Mouse (Mus musculus): ENCODE data around the gene Antxr2. TPM values are rescaled to one million over a fixed set of nuclear protein-coding genes. Genes with fewer than 3 reads are reported as not detected.

The Antxr2 gene
- total RNA-seq (2014; rRNA removed) (3.4 and 5.1 TPM in 2 replicates), polyA plus RNA-seq (2015; fragmentation: Nextera tagmentation; extraction: Ambion mirVana) (1.2 and 1.9 TPM in 2 replicates)

DNA sequence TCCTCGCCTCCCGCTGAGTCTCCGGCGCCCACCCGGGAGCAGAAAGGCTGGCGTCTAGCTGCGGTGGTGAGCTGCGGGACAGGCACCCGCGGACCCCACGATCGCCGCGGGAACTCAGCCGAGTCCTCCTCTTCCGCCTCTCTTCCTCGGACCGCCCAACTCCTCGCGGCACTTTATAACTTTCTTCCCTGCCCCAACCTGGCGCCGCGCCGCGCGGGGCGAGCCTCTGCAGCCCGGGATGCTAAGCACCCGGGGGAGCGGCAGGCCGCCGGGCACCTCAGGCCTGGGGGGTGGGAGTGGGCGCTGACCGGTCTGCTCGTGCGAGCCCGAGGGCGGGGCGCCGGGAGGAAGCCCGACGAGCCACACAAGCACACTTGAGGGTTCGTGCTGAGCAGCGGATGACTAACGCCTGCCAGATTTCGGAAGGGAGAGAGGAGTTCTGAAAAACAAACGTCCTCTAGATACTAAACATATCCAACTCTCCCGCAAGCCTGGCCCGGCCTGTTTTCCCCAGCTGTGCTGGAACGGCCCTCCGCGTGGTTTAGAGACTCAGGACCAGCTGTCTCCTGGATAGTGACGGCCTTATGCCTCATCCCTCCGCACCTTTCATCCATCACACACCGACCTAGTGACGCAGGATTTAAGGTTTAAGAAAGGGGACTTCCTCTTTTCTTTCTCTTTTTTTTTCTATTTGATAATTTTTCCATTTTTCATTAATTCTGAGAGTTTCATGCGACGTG lies at the start of gene Antxr2:
Gene Antxr2, minus strand, starts transcription at position 142 of the 740 bp plus-strand sequence.
- Histone ChIP-seq H3K9ac (peak within 1 kb of the TSS; percentile 50), H3K4me1 (ENCODE audit: insufficient read depth) (no peaks in the 10 kb centered on the region), H3K36me3 (ENCODE audit: insufficient read depth) (no peaks in the 10 kb centered on the region), H3K27me3 (ENCODE audit: insufficient read depth, low read length) (no peaks in the 10 kb centered on the region), H3K4me2 (ENCODE audit: low read depth) (peak within 1 kb of the TSS; percentile 98), H3K27ac (ENCODE audit: low read depth, low read length) (no peak within 1 kb of the TSS), H3K4me3 (ENCODE audit: low read depth, low read length) (peak within 1 kb of the TSS; percentile 61), H3K9me3 (ENCODE audit: low read length) (no peaks in the 10 kb centered on the region)
- DNase-seq (peak; percentile 33), ATAC-seq (peak; percentile 54)
- 4% methylated on average over 58 of the region's 58 CpGs for WGBS
- no peak for TF ChIP-seq CTCF (IDR thresholded peaks at IDR 0.05; ENCODE audit: low read depth)

- no peak overlapping the region for H3K4me2 ChIP-seq (ENCODE audit: low read depth)
- no peaks in the 10 kb centered on the region for H3K4me1 ChIP-seq (ENCODE audit: insufficient read depth)
- WGBS = 64% methylated on average over 3 of the region's 3 CpGs
- no peaks in the 10 kb centered on the region for H3K9me3 ChIP-seq (ENCODE audit: low read length)
- H3K36me3 ChIP-seq (ENCODE audit: insufficient read depth) = no peaks in the 10 kb centered on the region
- no peak overlapping the region for H3K9ac ChIP-seq
- no peaks in the 10 kb centered on the region for H3K27me3 ChIP-seq (ENCODE audit: insufficient read depth, low read length)
- no peak overlapping the region for H3K27ac ChIP-seq (ENCODE audit: low read depth, low read length)
- DNase-seq = no peak
- no peak overlapping the region for H3K4me3 ChIP-seq (ENCODE audit: low read depth, low read length)
- no peak for ATAC-seq
- no peak for TF ChIP-seq CTCF (IDR thresholded peaks at IDR 0.05; ENCODE audit: low read depth)
Measured at GRCm38 (mm10) chr5:98076612-98077011, 45.8 kb upstream of the Antxr2 start.

DNA sequence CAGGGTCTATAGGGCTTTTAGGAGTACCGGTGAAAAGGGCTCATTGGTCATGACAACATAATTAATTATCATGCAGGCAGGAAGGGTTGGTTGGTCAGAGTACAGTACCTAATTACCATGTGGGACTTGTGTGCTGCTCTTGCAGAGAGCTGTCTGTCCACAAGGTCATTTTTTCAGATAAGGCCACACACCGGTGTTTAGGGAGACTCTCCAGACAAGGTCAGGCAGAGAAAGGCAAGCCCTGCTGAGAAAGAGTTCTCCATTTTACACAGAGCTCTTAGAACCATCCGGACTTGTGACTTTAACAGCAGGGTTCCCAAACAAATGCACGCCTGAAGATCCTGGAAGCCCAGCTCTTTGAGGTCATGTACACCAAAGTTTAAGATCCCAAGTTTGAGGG lies 38.3 kb upstream of the Antxr2 start:
- ATAC-seq (no peak), DNase-seq (no peak)
- Histone ChIP-seq H3K4me1 (ENCODE audit: insufficient read depth) (no peaks in the 10 kb centered on the region), H3K9ac (no peak overlapping the region), H3K4me3 (ENCODE audit: low read depth, low read length) (no peak overlapping the region), H3K4me2 (ENCODE audit: low read depth) (no peak overlapping the region), H3K27me3 (ENCODE audit: insufficient read depth, low read length) (no peaks in the 10 kb centered on the region), H3K9me3 (ENCODE audit: low read length) (no peaks in the 10 kb centered on the region), H3K36me3 (ENCODE audit: insufficient read depth) (no peaks in the 10 kb centered on the region), H3K27ac (ENCODE audit: low read depth, low read length) (no peak overlapping the region)
- TF ChIP-seq CTCF (IDR thresholded peaks at IDR 0.05; ENCODE audit: low read depth) = no peak
- 60% methylated on average over 4 of the region's 4 CpGs for WGBS

GRCm38 (mm10) chr5:98055275-98055674 lies 24.4 kb upstream of the Antxr2 start:
- Histone ChIP-seq H3K27me3 (ENCODE audit: insufficient read depth, low read length) (no peaks in the 10 kb centered on the region), H3K9ac (no peak overlapping the region), H3K9me3 (ENCODE audit: low read length) (no peaks in the 10 kb centered on the region), H3K36me3 (ENCODE audit: insufficient read depth) (no peaks in the 10 kb centered on the region), H3K4me2 (ENCODE audit: low read depth) (no peak overlapping the region), H3K4me3 (ENCODE audit: low read depth, low read length) (no peak overlapping the region), H3K27ac (ENCODE audit: low read depth, low read length) (no peak overlapping the region), H3K4me1 (ENCODE audit: insufficient read depth) (no peaks in the 10 kb centered on the region)
- 88% methylated on average over 6 of the region's 6 CpGs for WGBS
- ATAC-seq (no peak), DNase-seq (no peak)
- no peak for TF ChIP-seq CTCF (IDR thresholded peaks at IDR 0.05; ENCODE audit: low read depth)

DNA sequence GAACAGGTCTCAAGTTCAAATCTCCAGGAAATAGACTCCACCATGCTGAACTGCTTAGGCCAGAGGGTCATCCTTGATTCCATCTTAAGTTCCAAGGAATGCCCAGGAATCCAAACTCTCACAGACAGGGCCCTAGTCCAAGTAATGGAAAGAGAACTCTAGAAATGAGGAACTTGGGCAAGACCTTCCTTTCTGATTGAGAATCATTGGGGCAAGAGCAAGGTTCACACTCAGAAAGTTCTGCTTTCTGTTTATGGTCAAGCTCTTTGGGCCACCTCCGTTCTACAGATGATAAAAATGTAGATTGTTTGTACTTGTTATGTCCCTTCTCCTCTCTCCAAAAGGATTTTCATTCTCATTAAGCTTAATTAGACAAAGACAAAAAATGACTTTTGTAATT lies 24.0 kb upstream of the Antxr2 start:
- no peaks in the 10 kb centered on the region for H3K27me3 ChIP-seq (ENCODE audit: insufficient read depth, low read length)
- H3K27ac ChIP-seq (ENCODE audit: low read depth, low read length) = no peak overlapping the region
- H3K9me3 ChIP-seq (ENCODE audit: low read length) = no peaks in the 10 kb centered on the region
- H3K9ac ChIP-seq = no peak overlapping the region
- ATAC-seq = no peak
- WGBS = 97% methylated on average over 1 of the region's 1 CpGs
- DNase-seq = no peak
- H3K4me2 ChIP-seq (ENCODE audit: low read depth) = no peak overlapping the region
- no peaks in the 10 kb centered on the region for H3K4me1 ChIP-seq (ENCODE audit: insufficient read depth)
- no peak overlapping the region for H3K4me3 ChIP-seq (ENCODE audit: low read depth, low read length)
- no peaks in the 10 kb centered on the region for H3K36me3 ChIP-seq (ENCODE audit: insufficient read depth)
- no peak for TF ChIP-seq CTCF (IDR thresholded peaks at IDR 0.05; ENCODE audit: low read depth)

DNA sequence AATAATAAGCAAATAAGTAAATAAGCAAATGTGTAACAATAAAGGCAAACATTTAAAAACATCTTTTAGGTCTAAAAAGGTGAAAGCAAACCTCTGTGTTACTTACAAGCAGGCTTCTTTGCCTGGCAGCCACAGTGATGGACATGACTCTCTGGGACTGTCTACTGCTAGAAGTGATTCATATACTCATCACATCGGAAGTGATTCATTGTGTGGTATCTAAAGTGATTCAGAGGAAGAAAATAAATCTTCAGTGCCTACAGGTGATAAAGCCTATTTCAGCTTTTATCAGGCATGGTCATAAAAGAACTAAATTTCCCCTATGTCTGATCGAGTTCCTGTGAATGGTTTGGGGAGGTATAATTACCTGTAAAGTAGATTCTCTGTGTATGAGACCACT lies 4.1 kb upstream of the Antxr2 start:
- no peaks in the 10 kb centered on the region for H3K36me3 ChIP-seq (ENCODE audit: insufficient read depth)
- 90% methylated on average over 2 of the region's 2 CpGs for WGBS
- H3K27ac ChIP-seq (ENCODE audit: low read depth, low read length) = no peak overlapping the region
- no peak overlapping the region for H3K4me3 ChIP-seq (ENCODE audit: low read depth, low read length)
- no peak for TF ChIP-seq CTCF (IDR thresholded peaks at IDR 0.05; ENCODE audit: low read depth)
- H3K9ac ChIP-seq = no peak overlapping the region
- no peak for ATAC-seq
- H3K4me2 ChIP-seq (ENCODE audit: low read depth) = no peak overlapping the region
- H3K9me3 ChIP-seq (ENCODE audit: low read length) = no peaks in the 10 kb centered on the region
- H3K4me1 ChIP-seq (ENCODE audit: insufficient read depth) = no peaks in the 10 kb centered on the region
- no peaks in the 10 kb centered on the region for H3K27me3 ChIP-seq (ENCODE audit: insufficient read depth, low read length)
- DNase-seq = no peak

- no peak for TF ChIP-seq CTCF (IDR thresholded peaks at IDR 0.05; ENCODE audit: low read depth)
- H3K4me3 ChIP-seq (ENCODE audit: low read depth, low read length) = no peak overlapping the region
- H3K36me3 ChIP-seq (ENCODE audit: insufficient read depth) = no peaks in the 10 kb centered on the region
- H3K27ac ChIP-seq (ENCODE audit: low read depth, low read length) = no peak overlapping the region
- no peak overlapping the region for H3K4me2 ChIP-seq (ENCODE audit: low read depth)
- DNase-seq (no peak), ATAC-seq (no peak)
- H3K27me3 ChIP-seq (ENCODE audit: insufficient read depth, low read length) = no peaks in the 10 kb centered on the region
- H3K9me3 ChIP-seq (ENCODE audit: low read length) = no peaks in the 10 kb centered on the region
- WGBS = 69% methylated on average over 2 of the region's 2 CpGs
- H3K4me1 ChIP-seq (ENCODE audit: insufficient read depth) = no peaks in the 10 kb centered on the region
- H3K9ac ChIP-seq = no peak overlapping the region
Measured at GRCm38 (mm10) chr5:98034207-98034606, 3.4 kb upstream of the Antxr2 start.

Data from forebrain, postnatal 0 days (tissue).